Mouse (Mus musculus) kidney, adult 2 months (tissue): ENCODE data around the gene Rbm44. TPM values are rescaled to one million over a fixed set of nuclear protein-coding genes. Genes with fewer than 3 reads are reported as not detected.

Experiments
- DNase-seq: peaks from one replicate; pipeline ENCODE4 v3.0.0; 2021
- H3K27ac ChIP-seq: fragments of 200-500 bp; 2 replicates; pipeline ENCODE4 v1.5.1; 2012; ENCODE audit warnings: low read depth, low read length, control low read depth, inconsistent platforms; ENCODE audit not compliant: insufficient read depth
- H3K27me3 ChIP-seq: fragments of 200-500 bp; replicated peaks from 2 replicates; pipeline ENCODE4 v1.6.1; 2012; ENCODE audit warnings: mild to moderate bottlenecking, moderate library complexity, low read length, inconsistent platforms; ENCODE audit not compliant: control insufficient read depth, insufficient read depth
- H3K36me3 ChIP-seq: fragments of 200-500 bp; 2 replicates; pipeline ENCODE4 v1.6.1; 2012; ENCODE audit warnings: mild to moderate bottlenecking, moderate library complexity, low read length, inconsistent platforms; ENCODE audit not compliant: control insufficient read depth, insufficient read depth
- H3K4me1 ChIP-seq: fragments of 200-500 bp; 2 replicates; pipeline ENCODE4 v1.6.1; 2011; ENCODE audit warnings: low read length; ENCODE audit not compliant: control insufficient read depth, insufficient read depth
- H3K4me3 ChIP-seq: fragments of 200-500 bp; 2 replicates; pipeline ENCODE4 v1.5.1; 2011; ENCODE audit warnings: mild to moderate bottlenecking, low read depth, low read length, control low read depth; ENCODE audit not compliant: insufficient read depth
- CTCF ChIP-seq: fragments of 200-500 bp; conservative IDR thresholded peaks from 2 replicates; pipeline ENCODE4 v1.5.1; 2011; ENCODE audit warnings: low read depth, mild to moderate bottlenecking, control low read depth, low read length, moderate library complexity, mixed read lengths; ENCODE audit not compliant: insufficient read depth, insufficient read length
- POLR2A ChIP-seq: fragments of 200-500 bp; IDR thresholded peaks from one replicate; pipeline ENCODE4 v1.6.1; 2011; ENCODE audit warnings: low read depth, low read length, control low read depth
- WGBS: fragments of 180-500 bp; shearing (Covaris S2); methylation state at CpG from one replicate; pipeline ENCODE4 v1.1.7; 2018; 5-methylcytosine and 5-hydroxymethylcytosine counted together
- polyA plus RNA-seq: library from polyadenylated mRNA; depleted of rRNA; stranded (reverse); fragments of >200 nt; gene quantifications from 2 replicates; pipeline ENCODE4 v1.2.3, GENCODE M21; 2012

Rbm44 gene
- polyA plus RNA-seq, 1 experiment, result not detected

DNA sequence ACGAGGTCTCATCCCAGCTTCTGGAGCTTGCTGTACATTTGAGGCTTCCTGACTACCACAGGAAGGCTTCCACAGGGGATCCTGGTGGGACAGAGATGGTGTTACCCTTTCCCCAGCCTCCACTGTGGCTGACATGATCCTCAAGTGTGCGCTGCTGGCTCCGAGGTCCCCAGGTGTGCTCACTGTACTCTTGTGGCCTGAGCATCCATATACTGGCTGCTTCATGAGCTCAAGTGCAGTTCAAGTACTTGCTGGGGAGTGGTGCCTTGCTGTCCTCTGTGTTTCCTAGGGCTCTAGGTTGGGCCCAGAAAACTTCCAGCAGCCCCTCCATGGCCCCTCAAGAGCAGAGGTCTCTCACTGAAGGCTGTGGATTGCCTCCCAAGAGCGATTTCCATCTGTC is 48.8 kb downstream of the Rbm44 start:
- 82% methylated on average over 4 of the region's 4 CpGs for WGBS
- H3K4me1 ChIP-seq, result no peaks in the 10 kb centered on the region

DNA sequence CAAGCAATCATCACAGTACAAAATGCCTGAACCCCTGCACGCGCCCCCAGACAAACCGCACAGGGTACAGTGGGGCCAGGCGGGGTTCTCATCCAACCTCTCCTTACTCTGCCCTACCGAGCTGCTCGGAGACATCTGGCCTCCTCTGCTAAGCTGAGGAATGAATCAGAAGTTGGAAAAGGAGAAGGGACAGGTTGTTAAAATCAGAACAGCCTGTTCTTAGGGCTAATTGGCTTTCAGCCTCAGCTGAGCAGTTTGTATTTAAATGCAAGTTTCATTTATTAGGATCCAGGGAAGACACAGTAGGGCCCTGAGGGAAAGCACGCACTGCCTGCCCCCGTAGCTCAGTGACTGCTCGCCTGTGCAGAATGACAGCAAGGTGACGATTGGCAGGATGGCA is 54.9 kb downstream of the Rbm44 start:
- TF ChIP-seq CTCF (no peak), POLR2A (no peak)
- Histone ChIP-seq H3K4me1 (no peaks in the 10 kb centered on the region), H3K4me3 (no peak overlapping the region), H3K27ac (no peak overlapping the region), H3K27me3 (no peaks in the 10 kb centered on the region), H3K36me3 (no peaks in the 10 kb centered on the region)
- DNase-seq, result no peak
- 96% methylated on average over 10 of the region's 10 CpGs for WGBS

More for the DNA sequence above, 48.8 kb downstream of the Rbm44 start:
- no peak for DNase-seq
- TF ChIP-seq POLR2A, result no peak
- TF ChIP-seq CTCF, result no peak
- H3K4me3 ChIP-seq, result no peak overlapping the region
- no peak overlapping the region for H3K27ac ChIP-seq
- H3K27me3 ChIP-seq, result no peaks in the 10 kb centered on the region
- no peaks in the 10 kb centered on the region for H3K36me3 ChIP-seq

DNA sequence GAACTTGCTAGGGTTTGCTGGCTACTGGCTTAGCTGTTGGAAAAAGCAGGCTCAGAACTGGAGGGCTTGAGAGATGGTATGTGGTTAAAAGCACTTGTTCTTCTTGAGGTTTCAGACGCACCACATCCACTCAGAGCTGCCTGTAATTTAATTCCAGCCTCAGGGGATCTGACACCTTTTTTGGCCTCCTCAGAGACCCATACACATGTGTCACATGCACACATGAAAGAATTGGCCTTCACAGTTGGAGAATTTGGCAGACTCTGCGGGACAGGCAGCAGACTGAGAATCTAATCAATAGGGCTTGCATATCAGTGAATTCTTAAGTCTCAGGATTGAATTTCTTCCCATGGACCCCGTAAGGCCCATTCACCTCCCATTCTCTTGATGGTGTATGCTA is 56.2 kb downstream of the Rbm44 start:
- 82% methylated on average over 3 of the region's 3 CpGs for WGBS
- Histone ChIP-seq H3K36me3 (no peaks in the 10 kb centered on the region), H3K4me3 (no peak overlapping the region), H3K27ac (no peak overlapping the region), H3K27me3 (no peaks in the 10 kb centered on the region), H3K4me1 (no peaks in the 10 kb centered on the region)
- DNase-seq, result no peak
- no peak for TF ChIP-seq POLR2A
- TF ChIP-seq CTCF, result no peak

DNA sequence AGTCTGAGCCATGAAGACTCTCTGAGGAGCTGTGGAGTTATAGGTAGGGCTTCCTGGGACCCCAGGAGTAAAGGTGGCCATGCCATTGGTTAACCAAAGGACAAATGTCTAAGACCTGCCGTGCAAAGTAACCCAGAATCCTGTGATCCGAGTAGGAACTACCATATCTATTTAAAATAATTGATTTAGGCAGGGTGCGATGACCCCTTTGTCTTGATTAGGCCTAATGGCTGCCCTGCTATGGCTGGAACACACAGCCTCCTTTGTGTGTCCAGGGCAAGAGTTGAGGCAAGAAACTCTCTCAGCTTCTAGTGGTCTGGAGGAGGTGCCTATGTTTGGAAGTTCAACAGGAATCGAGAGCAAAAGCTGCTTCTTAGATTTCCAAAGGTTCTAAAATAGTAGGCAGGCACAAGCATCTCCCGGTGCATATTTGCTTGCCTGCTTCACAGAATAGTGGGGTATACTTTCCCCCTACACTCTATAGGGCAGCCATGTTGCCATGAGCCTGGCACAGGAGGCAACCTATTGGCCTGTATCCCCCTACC is 59.4 kb downstream of the Rbm44 start:
- Histone ChIP-seq H3K36me3 (no peaks in the 10 kb centered on the region), H3K27me3 (no peaks in the 10 kb centered on the region), H3K27ac (no peak overlapping the region), H3K4me3 (no peak overlapping the region), H3K4me1 (no peaks in the 10 kb centered on the region)
- no peak for TF ChIP-seq POLR2A
- no peak for DNase-seq
- 84% methylated on average over 5 of the region's 5 CpGs for WGBS

DNA sequence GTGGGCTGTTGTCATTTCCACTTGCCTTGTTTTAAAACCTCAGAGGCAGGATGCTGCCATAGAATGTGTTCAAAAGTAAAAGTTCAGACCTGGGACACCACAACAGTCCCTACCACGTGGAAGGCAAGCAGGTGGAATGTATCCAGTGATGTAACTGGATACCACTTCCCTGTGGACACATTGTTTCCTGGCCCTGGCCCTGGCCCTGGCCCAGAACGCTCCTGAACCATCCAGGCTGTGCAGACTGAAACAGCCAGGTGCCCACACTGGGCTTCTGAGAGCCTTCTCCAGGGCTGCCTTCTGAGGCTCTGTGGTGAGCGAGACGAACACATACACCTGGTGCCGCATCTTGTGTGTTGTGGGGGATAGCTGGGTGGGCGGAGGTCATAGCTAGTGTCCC is 60.8 kb downstream of the Rbm44 start:
- WGBS, result 81% methylated on average over 6 of the region's 6 CpGs
- no peak for TF ChIP-seq CTCF
- TF ChIP-seq POLR2A, result no peak
- Histone ChIP-seq H3K4me3 (no peak overlapping the region), H3K27ac (no peak overlapping the region), H3K36me3 (no peaks in the 10 kb centered on the region), H3K27me3 (no peaks in the 10 kb centered on the region), H3K4me1 (no peaks in the 10 kb centered on the region)
- no peak for DNase-seq

DNA sequence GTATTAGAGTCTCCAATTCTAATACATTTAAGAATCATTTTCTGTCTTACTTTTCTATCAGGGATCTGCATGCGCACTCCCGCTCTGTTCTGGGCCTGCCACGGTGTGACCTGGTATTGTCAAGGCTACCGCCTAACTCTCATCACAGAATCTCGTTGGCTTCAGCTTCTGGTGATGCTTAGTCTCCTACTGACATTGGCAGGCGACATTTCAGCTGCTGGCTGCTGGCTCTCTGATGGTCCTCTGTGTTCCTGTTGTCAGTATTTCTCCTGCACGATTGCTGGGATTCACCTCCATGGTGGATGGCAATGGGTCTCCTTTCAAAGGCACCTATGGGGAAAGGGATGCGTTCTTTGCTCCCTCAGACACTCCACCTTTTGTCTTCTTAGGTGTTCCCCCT is 61.4 kb downstream of the Rbm44 start:
- Histone ChIP-seq H3K36me3 (no peaks in the 10 kb centered on the region), H3K4me3 (no peak overlapping the region), H3K27me3 (no peaks in the 10 kb centered on the region), H3K27ac (no peak overlapping the region), H3K4me1 (no peaks in the 10 kb centered on the region)
- WGBS, result 91% methylated on average over 8 of the region's 8 CpGs
- TF ChIP-seq POLR2A (no peak), CTCF (no peak)
- DNase-seq, result no peak

DNA sequence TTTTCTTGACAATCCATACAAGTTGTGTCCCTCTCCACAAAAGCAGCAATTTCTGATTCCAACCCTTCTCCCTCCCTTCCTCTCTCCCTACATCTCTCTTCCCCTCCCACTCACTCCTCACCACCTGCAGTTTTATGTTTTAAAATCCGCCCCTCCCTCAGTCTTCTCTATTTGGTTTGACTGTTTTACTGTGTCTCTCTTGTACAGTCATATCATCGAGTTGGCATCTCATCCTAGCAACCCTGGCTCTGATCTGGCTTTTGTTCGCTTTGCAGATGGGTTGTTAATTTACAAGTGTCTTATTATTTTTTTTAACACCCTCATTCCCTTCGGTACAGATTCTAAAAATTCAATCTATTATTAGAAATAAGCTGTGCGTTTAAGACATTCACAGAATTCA is 62.0 kb downstream of the Rbm44 start:
- no peaks in the 10 kb centered on the region for H3K4me1 ChIP-seq
- TF ChIP-seq POLR2A (no peak), CTCF (no peak)
- no peaks in the 10 kb centered on the region for H3K27me3 ChIP-seq
- H3K27ac ChIP-seq, result no peak overlapping the region
- no peak overlapping the region for H3K4me3 ChIP-seq
- WGBS, result 67% methylated on average over 5 of the region's 5 CpGs
- DNase-seq, result no peak
- no peaks in the 10 kb centered on the region for H3K36me3 ChIP-seq

DNA sequence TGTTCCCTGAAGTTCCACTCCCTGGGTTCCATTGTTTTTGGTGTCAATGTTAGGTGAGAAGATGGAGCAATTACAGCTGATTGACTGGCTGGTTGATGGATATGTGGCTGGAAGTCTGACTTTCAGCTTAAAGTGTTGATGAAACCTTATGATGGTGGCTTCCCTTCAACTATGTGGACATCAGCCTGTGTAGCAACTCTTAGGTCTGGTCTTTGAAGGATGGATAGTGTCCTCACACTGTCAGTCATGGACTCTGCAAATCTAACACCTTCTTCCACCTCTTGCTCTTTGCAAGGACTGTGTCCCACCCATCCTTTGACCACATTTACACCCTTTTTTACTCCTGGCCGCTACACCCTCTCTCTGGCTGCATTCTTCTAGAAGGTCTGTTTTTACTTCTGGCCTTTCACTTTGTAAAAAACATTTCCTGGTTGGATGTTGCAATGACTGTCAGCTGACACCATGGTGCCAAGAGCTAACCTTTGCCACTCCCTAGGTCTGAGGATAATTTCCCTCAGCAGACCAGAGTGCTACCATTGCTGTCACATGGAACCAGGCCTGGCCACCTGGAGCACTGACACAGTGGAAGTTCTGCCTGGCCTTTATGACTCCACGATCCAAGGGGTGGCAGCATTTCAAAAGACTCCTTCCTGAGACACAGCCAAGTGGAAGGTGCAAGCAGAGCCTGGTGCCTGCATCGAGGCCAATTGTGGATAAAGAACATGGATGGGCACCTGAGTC is 62.6 kb downstream of the Rbm44 start:
- H3K4me3 ChIP-seq, result no peak overlapping the region
- TF ChIP-seq CTCF (no peak), POLR2A (no peak)
- DNase-seq, result no peak
- WGBS, result 66% methylated on average over 3 of the region's 3 CpGs
- no peaks in the 10 kb centered on the region for H3K4me1 ChIP-seq
- H3K36me3 ChIP-seq, result no peaks in the 10 kb centered on the region
- H3K27me3 ChIP-seq, result no peaks in the 10 kb centered on the region
- H3K27ac ChIP-seq, result no peak overlapping the region
